Mouse (Mus musculus) CH12.LX (cell line): Measurements from ENCODE around the gene Olfr763.

Experiments used
- CTCF ChIP-seq, 2 experiments: IDR thresholded peaks in 1 of 2; conservative IDR thresholded peaks in 1 of 2; 2 replicates each; pipeline ENCODE4 v1.5.1; 2011 to 2012; ENCODE audit warnings: low read depth in 2 of 2, low read length in 2 of 2, improper control_type of control experiment in 1 of 2, inconsistent platforms in 1 of 2, mild to moderate bottlenecking in 1 of 2, moderate library complexity in 1 of 2
- E2F4 ChIP-seq: IDR thresholded peaks from 2 replicates; pipeline ENCODE4 v1.6.1; 2011; ENCODE audit warnings: low read depth, low read length, improper control_type of control experiment; ENCODE audit not compliant: insufficient replicate concordance
- ELF1 ChIP-seq: IDR thresholded peaks from 2 replicates; pipeline ENCODE4 v1.6.1; 2014; ENCODE audit warnings: low read depth, mild to moderate bottlenecking, inconsistent platforms, low read length, improper control_type of control experiment
- EP300 ChIP-seq: IDR thresholded peaks from 2 replicates; pipeline ENCODE4 v1.6.1; 2011; ENCODE audit warnings: low read length, improper control_type of control experiment
- JUN ChIP-seq: IDR thresholded peaks from 2 replicates; pipeline ENCODE4 v1.6.1; 2011; ENCODE audit warnings: low read depth, mild to moderate bottlenecking, low read length, improper control_type of control experiment, moderate library complexity; ENCODE audit not compliant: insufficient read depth
- POLR2A ChIP-seq: IDR thresholded peaks from 2 replicates; pipeline ENCODE4 v1.6.1; 2011; ENCODE audit warnings: low read depth, mild to moderate bottlenecking, improper control_type of control experiment, low read length
- POLR2AphosphoS2 ChIP-seq: IDR thresholded peaks from 2 replicates; pipeline ENCODE4 v1.6.1; 2011; ENCODE audit warnings: low read depth, low read length, improper control_type of control experiment
- UBTF ChIP-seq: IDR thresholded peaks from 2 replicates; pipeline ENCODE4 v1.6.1; 2012; ENCODE audit warnings: low read depth, mild to moderate bottlenecking, inconsistent platforms, low read length, improper control_type of control experiment, moderate library complexity
- USF2 ChIP-seq: conservative IDR thresholded peaks from 2 replicates; pipeline ENCODE4 v1.6.1; 2011; ENCODE audit warnings: low read depth, low read length, improper control_type of control experiment

DNA sequence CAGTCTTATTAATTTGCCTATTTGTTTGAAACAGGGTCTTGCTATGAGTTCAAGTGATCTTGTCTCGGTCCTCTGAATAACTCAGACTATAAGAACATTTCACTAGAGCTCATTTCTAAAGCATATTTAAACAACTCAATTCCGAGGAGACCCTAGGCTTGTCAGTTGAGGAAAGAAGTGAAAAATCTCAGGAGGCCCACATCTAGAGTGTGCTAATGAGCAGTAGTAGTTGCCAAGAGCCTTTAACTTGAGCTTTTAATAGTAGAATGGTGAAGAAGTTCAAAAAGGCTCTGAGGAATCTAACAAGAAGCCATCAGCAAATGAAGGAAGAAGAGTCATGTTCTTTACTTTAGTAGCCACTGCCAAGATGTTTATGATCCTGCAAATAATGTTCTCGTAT lies 29.2 kb downstream of the Olfr763 start, which contains the start of gene Olfr764-ps1:
- TF ChIP-seq POLR2A (no peak), USF2 (no peak), CTCF (conservative IDR thresholded peaks at IDR 0.05 in 1 of 2, IDR thresholded peaks at IDR 0.05 in 1 of 2; ENCODE audit: low read depth in 2 of 2, low read length in 2 of 2) (no peak), POLR2AphosphoS2 (no peak), EP300 (no peak), JUN (no peak), UBTF (no peak), ELF1 (no peak), E2F4 (no peak)
